Mouse (Mus musculus) thymus, adult 2 months (tissue): ENCODE measurements around the gene Castor1.

ENCODE experiments used
- CTCF ChIP-seq: fragments of 200-500 bp; IDR thresholded peaks from 2 replicates; pipeline ENCODE4 v1.5.1; 2012; ENCODE audit warnings: mild to moderate bottlenecking, control low read depth, low read length, moderate library complexity, borderline replicate concordance; ENCODE audit not compliant: control insufficient read depth, poor library complexity, insufficient read depth; ENCODE audit errors: extremely low read depth
- POLR2A ChIP-seq: fragments of 200-500 bp; IDR thresholded peaks from 2 replicates; pipeline ENCODE4 v1.6.1; 2012; ENCODE audit warnings: mild to moderate bottlenecking, low read length, control low read depth, moderate library complexity; ENCODE audit not compliant: control insufficient read depth, poor library complexity, insufficient read depth; ENCODE audit errors: extremely low read depth

DNA sequence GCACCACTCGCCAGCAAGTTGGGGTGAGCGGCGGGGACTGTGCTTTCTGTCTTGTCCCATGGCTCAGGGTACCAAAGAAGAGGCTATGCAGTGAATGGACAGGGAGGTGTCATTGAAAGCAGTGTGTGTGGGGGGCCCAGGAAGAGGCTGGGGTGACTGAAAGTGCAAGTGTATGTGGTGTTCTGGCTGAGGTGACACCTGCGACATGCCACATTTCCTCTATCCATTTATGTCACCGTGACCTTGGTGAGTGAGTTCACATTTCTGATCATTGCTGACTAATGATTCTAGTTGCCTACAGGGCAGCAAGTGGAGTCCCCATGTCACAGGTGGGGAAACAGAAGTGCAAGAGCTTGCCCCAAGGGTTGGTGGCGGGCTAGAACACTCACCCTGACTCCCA is 50.5 kb downstream of the Castor1 start:
- TF ChIP-seq CTCF (no peak), POLR2A (no peak)
